Mouse (Mus musculus) midbrain, embryonic 14.5 days (tissue): Measurements from ENCODE around the gene Csrp1. TPM values are rescaled to one million over a fixed set of nuclear protein-coding genes. Genes with fewer than 3 reads are reported as not detected.

Experiments
- ATAC-seq: fragments of 200-750 bp; cut with Nextera tagmentation; 2 replicates; pipeline ENCODE4 v1.8.0; 2017; ENCODE audit warnings: moderate number of reproducible peaks, moderate library complexity; ENCODE audit not compliant: low FRiP score, low TSS enrichment
- DNase-seq: peaks from one replicate; pipeline ENCODE4 v3.0.0-alpha.2; 2015
- H3K27ac ChIP-seq: fragments of 300-500 bp; sonication (generic); replicated peaks from 2 replicates; pipeline ENCODE4 v1.5.1; 2014; ENCODE audit warnings: mild to moderate bottlenecking, low read depth, low read length, moderate library complexity
- H3K27me3 ChIP-seq: fragments of 300-500 bp; sonication (generic); 2 replicates; pipeline ENCODE4 v1.6.1; 2014; ENCODE audit warnings: low read length, control low read depth, mixed read lengths; ENCODE audit not compliant: control insufficient read depth, insufficient read depth
- H3K36me3 ChIP-seq: fragments of 300-500 bp; sonication (generic); 2 replicates; pipeline ENCODE4 v1.6.1; 2014; ENCODE audit warnings: low read length, control low read depth; ENCODE audit not compliant: control insufficient read depth, insufficient read depth
- H3K4me1 ChIP-seq: fragments of 300-500 bp; sonication (generic); 2 replicates; pipeline ENCODE4 v1.6.1; 2014; ENCODE audit warnings: mild to moderate bottlenecking, antibody characterized with exemption, low read length, control low read depth; ENCODE audit not compliant: control insufficient read depth, insufficient read depth
- H3K4me2 ChIP-seq: fragments of 300-500 bp; sonication (generic); 2 replicates; pipeline ENCODE4 v1.6.1; 2014; ENCODE audit warnings: mild to moderate bottlenecking, low read length, moderate library complexity
- H3K4me3 ChIP-seq: fragments of 300-500 bp; sonication (generic); replicated peaks from 2 replicates; pipeline ENCODE4 v1.5.1; 2014; ENCODE audit warnings: low read depth, low read length
- H3K9ac ChIP-seq: fragments of 300-500 bp; sonication (generic); replicated peaks from 2 replicates; pipeline ENCODE4 v1.6.1; 2014; ENCODE audit warnings: mild to moderate bottlenecking, low read length, moderate library complexity
- H3K9me3 ChIP-seq: fragments of 300-500 bp; sonication (generic); 2 replicates; pipeline ENCODE4 v1.6.1; 2016; ENCODE audit warnings: low read length, control low read depth, mixed read lengths; ENCODE audit not compliant: control insufficient read depth
- WGBS: fragments of 180-500 bp; shearing (Covaris S2); extraction: QIAGEN DNeasy Blood & Tissue Kit; methylation state at CpG from one replicate; pipeline ENCODE4 v1.1.7; 2014; 5-methylcytosine and 5-hydroxymethylcytosine counted together
- polyA plus RNA-seq: library from polyadenylated mRNA; unstranded; fragments of >200 nt; fragmentation: Nextera tagmentation; extraction: Ambion mirVana; gene quantifications from 2 replicates; pipeline ENCODE4 v1.2.1, GENCODE M21; 2014

The Csrp1 gene
- polyA plus RNA-seq, 1 experiment from 2014 or later: 16.1 TPM

DNA sequence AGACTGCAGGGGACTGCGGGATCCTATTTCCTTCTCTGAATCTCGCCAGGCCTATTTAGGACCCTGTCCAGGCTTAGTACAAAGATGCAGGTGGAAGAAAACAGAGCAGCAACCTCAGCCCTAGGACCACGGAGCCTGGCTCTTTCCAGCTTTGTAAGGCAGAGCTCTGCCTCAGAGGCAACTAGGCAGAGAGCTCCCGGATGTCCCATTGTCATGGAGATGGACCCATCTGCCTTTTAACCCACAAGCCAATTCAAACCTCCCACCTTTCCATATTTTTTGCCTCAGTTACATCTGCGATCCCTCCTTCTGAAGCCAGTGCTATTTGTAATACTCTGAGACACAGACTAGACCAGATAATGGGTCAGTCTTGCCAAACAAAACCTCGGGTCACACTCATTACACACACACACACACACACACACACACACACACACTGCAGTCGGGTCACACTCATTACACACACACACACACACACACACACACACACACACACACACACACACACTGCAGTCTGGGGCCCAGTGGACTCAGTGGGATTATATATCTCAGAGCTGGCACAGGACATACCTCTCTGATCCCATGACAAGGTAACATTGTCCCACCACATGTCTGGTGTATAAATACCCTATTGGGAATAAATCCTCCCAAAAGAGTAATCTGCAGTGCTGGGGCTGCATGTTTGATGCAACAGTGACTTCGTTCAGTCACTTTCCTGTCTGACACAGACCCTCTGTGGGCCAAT lies 42.8 kb upstream of the Csrp1 start:
- Histone ChIP-seq H3K9ac (no peak overlapping the region; the same call in 1 of the 2 replicates), H3K4me1 (no peaks in the 10 kb centered on the region), H3K36me3 (no peaks in the 10 kb centered on the region), H3K27me3 (no peaks in the 10 kb centered on the region), H3K4me3 (no peak overlapping the region), H3K4me2 (no peak overlapping the region), H3K9me3 (no peaks in the 10 kb centered on the region), H3K27ac (0 out of 2 replicates have a peak overlapping the region, but pooled peaks have one; percentile 41)
- ATAC-seq: no peak
- WGBS: 36% methylated on average over 8 of the region's 8 CpGs
- DNase-seq: peak; percentile 51

DNA sequence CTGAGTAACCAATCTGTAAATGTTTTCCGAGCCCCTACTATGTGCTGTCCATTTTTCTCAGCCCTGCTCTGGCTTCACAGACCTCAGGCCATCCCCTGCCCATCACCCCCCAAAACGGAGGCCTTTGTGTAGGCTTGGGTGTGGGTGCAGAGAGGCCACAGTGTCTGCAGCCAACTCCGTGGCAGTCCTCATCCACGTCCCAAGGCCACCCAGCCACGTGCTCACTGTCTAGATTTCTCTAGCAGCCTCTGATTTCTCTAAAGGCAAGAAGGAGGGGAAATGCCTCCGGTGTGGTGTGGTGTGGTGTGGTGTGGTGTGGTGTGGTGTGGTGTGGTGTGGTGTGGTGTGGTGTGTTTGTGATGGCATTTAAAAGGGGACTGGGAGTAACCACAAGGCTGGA lies 41.7 kb upstream of the Csrp1 start:
- whole genome bisulfite sequencing: 88% methylated on average over 6 of the region's 6 CpGs
- H3K27ac ChIP-seq: no peak overlapping the region
- ATAC-seq: no peak
- no peak for DNase-seq
- H3K27me3 ChIP-seq: no peaks in the 10 kb centered on the region
- no peaks in the 10 kb centered on the region for H3K9me3 ChIP-seq
- no peak overlapping the region for H3K9ac ChIP-seq
- H3K4me1 ChIP-seq: no peaks in the 10 kb centered on the region
- H3K36me3 ChIP-seq: no peaks in the 10 kb centered on the region
- H3K4me2 ChIP-seq: no peak overlapping the region
- no peak overlapping the region for H3K4me3 ChIP-seq

DNA sequence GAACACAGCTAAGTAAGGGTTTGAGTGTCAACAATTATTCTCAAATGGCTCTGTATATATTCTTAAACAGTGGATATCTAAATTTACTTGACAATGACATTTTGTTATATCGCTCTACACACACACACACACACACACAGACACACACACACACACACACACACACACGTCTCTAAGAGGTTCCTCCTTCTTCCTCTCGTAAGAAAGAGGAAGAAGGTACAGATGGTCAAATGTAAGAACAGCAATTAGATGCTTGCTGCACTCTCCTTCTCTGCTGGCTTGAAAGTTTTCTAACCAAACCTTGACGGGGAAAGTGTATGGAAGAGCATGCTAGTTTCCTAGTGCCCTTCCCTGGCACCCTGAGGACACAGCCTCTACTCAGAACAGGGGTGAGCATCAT lies 39.1 kb upstream of the Csrp1 start:
- Histone ChIP-seq H3K27me3 (0 out of 2 replicates have a peak, but pooled peaks cover under 1% of the 10 kb centered on the region), H3K27ac (no peak overlapping the region), H3K9me3 (no peaks in the 10 kb centered on the region), H3K9ac (no peak overlapping the region), H3K4me2 (no peak overlapping the region), H3K36me3 (no peaks in the 10 kb centered on the region), H3K4me1 (no peaks in the 10 kb centered on the region), H3K4me3 (no peak overlapping the region)
- ATAC-seq (no peak), DNase-seq (no peak)
- WGBS: 76% methylated on average over 4 of the region's 4 CpGs

DNA sequence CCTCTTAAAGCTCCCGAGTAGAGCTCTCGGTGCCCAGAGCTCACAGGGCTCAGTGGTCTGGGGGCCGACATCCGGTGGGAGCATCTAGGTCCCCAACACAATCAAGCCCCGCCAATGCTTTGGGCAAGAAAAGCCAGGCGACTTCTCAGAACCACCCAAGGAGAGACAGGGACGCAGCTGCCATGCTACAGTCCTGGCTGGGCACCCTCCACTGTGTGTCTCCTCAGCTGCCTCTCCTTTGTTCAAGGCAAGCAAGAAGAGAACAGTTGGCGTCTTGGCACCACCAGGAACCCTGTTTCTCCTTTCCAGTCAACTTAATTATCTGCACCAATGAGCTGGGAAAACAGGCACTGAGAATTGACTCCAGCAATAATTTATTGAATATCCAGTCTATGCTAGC lies 38.7 kb upstream of the Csrp1 start:
- ATAC-seq (no peak), DNase-seq (no peak)
- H3K9ac ChIP-seq: no peak overlapping the region
- peaks cover 2% of the 10 kb centered on the region; the same call in 1 of the 2 replicates for H3K4me1 ChIP-seq
- no peaks in the 10 kb centered on the region for H3K36me3 ChIP-seq
- WGBS: 71% methylated on average over 8 of the region's 8 CpGs
- no peak overlapping the region for H3K27ac ChIP-seq
- H3K9me3 ChIP-seq: no peaks in the 10 kb centered on the region
- no peak overlapping the region for H3K4me2 ChIP-seq
- no peak overlapping the region for H3K4me3 ChIP-seq
- 0 out of 2 replicates have a peak, but pooled peaks cover 4% of the 10 kb centered on the region for H3K27me3 ChIP-seq

DNA sequence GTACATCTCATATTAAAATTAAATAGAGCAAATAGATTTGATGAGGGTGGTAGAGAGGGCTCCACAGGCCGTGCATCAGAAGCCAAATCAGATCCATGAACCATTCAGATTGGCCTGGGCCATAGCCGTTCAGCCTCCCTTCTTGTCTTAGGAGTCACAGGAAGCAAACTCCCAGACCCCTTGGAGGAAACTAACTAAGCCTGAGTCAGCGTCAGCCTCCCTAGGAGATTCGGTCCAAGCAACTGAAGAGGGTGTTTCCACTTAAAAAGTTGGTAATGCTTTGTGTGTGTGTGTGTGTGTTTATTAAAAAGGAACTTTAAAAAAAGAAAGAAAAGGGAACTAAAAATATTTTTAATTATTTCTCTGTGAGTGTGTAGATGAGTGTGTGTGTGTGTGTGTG lies 35.0 kb upstream of the Csrp1 start:
- ATAC-seq (no peak), DNase-seq (no peak)
- H3K4me2 ChIP-seq: 0 out of 2 replicates have a peak overlapping the region, but pooled peaks have one; percentile 98
- no peak overlapping the region for H3K9ac ChIP-seq
- H3K27me3 ChIP-seq: 0 out of 2 replicates have a peak, but pooled peaks cover 8% of the 10 kb centered on the region
- 53% methylated on average over 4 of the region's 4 CpGs for WGBS
- no peaks in the 10 kb centered on the region for H3K36me3 ChIP-seq
- H3K4me3 ChIP-seq: no peak overlapping the region
- H3K9me3 ChIP-seq: no peaks in the 10 kb centered on the region
- H3K27ac ChIP-seq: no peak overlapping the region
- peaks cover 18% of the 10 kb centered on the region for H3K4me1 ChIP-seq

DNA sequence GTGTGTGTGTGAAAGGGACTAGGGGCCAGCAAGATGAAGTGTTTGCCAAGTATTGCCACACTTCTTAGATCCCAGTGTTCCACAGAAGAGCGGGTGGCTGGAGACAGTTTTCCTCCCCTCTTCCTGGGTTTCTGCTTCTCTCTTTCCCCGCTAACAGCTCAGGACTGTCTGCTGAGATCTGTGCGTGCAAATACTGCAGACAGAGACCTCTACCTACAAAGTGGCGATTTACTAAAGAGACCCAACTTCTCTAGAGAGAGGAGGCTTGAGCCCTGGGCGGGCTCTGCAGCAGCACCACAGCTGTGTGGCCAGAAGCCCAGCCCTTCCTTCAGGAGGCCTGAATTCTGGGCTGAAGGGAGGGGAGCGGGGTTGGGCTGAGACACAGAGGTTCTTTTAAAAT lies 34.5 kb upstream of the Csrp1 start:
- Histone ChIP-seq H3K4me3 (no peak overlapping the region), H3K4me2 (0 out of 2 replicates have a peak overlapping the region, but pooled peaks have one; percentile 98), H3K9ac (no peak overlapping the region), H3K27me3 (0 out of 2 replicates have a peak, but pooled peaks cover 8% of the 10 kb centered on the region), H3K36me3 (no peaks in the 10 kb centered on the region), H3K4me1 (peaks cover 18% of the 10 kb centered on the region), H3K9me3 (no peaks in the 10 kb centered on the region), H3K27ac (no peak overlapping the region)
- ATAC-seq (no peak), DNase-seq (no peak)
- 53% methylated on average over 6 of the region's 6 CpGs for WGBS

DNA sequence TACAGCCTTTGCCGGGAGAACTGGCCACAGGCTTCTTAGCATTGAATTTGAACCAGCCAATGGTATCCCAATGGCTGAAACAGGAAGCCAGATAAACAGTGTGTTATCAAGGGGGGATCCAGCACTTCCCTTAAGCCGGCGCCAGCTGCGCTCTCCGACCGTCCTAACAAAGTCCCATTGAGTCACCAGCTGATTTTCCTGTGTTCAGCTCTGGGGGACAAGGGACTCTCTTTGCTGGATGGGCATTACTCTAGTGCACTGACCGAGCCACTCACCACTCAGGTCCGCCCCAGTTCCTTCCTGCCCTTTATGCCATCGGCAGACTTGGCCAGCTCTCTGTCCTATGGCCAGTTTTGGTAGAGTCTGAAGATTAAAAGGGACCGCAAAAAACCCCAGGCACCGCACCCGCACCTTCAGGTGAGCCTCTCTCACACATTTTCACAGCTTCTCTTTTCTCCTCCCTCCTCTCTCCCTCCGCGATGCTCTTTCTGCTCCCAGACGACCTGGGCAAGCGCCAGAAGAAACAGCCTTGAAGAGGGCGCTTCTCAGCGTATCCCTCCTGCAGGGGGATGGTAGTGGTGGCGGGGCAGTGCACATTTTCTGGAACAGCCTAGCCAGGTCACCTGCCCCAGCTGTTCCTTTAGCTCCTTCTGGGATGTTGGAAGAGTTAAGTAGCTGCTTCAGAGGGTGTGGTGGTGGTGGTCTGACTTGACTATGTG lies 32.9 kb upstream of the Csrp1 start:
- Histone ChIP-seq H3K4me3 (peak overlapping the region; percentile 56), H3K36me3 (no peaks in the 10 kb centered on the region), H3K4me1 (peaks cover 18% of the 10 kb centered on the region), H3K27ac (peak overlapping the region; percentile 16; the same call in 1 of the 2 replicates), H3K9me3 (no peaks in the 10 kb centered on the region), H3K4me2 (peak overlapping the region; percentile 98), H3K9ac (peak overlapping the region; percentile 72), H3K27me3 (0 out of 2 replicates have a peak, but pooled peaks cover 8% of the 10 kb centered on the region)
- no peak for ATAC-seq
- DNase-seq: peak; percentile 65
- WGBS: under 1% methylated on average over 19 of the region's 19 CpGs

DNA sequence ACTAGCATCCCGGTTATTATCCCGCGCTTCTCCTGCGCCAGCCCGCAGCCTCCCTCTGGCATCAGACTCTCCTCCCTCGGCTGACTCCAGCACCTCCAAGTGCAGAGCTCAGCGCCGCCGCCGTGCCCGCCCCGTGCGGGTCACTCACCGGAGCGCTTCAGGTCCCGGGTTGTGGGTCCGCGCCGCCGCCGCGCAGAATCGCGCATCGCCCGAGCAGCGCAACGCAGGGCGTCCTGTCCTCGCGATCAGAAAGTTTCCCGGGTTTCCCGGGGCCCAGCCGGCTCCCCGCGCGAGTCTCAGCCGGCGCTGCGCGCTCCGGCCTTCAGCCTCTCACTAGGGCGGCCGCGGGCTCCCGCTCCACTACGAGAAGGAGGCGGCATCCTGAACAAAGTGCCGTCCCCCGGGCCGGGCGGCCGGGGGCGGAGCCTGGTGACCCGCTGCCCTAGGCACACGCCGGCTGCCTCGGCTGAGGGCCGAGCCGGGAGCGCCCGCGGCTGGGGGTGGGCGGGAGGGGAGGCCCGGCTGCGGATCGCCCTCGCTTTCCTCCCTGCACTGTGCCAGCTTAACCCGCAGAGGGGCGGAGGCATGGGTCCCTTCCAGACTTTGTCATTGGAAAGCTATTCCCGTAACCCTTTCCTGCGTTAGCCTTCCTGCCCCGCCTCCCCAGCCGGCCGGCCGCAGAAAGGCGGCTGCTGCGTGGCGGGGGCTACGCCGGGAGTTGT lies 31.9 kb upstream of the Csrp1 start:
- peak; percentile 84 for DNase-seq

More for the DNA sequence above, 31.9 kb upstream of the Csrp1 start:
- WGBS: under 1% methylated on average over 76 of the region's 81 CpGs
- Histone ChIP-seq H3K4me3 (peak overlapping the region; percentile 56), H3K27ac (peak overlapping the region; percentile 67), H3K27me3 (0 out of 2 replicates have a peak, but pooled peaks cover 8% of the 10 kb centered on the region), H3K4me1 (peaks cover 18% of the 10 kb centered on the region), H3K9ac (peak overlapping the region; percentile 72), H3K9me3 (no peaks in the 10 kb centered on the region), H3K36me3 (no peaks in the 10 kb centered on the region), H3K4me2 (peak overlapping the region; percentile 98)
- peak; percentile 89 for ATAC-seq
